Mouse (Mus musculus): ENCODE measurements around the gene Zfyve21. TPM values are rescaled to one million over a fixed set of nuclear protein-coding genes. Genes with fewer than 3 reads are reported as not detected.
A peak's percentile ranks its signal among the peaks of the same experiment; 100 is the strongest.

Gene Zfyve21
- polyA plus RNA-seq, 1 experiment from 2014 or later = 131 TPM

DNA sequence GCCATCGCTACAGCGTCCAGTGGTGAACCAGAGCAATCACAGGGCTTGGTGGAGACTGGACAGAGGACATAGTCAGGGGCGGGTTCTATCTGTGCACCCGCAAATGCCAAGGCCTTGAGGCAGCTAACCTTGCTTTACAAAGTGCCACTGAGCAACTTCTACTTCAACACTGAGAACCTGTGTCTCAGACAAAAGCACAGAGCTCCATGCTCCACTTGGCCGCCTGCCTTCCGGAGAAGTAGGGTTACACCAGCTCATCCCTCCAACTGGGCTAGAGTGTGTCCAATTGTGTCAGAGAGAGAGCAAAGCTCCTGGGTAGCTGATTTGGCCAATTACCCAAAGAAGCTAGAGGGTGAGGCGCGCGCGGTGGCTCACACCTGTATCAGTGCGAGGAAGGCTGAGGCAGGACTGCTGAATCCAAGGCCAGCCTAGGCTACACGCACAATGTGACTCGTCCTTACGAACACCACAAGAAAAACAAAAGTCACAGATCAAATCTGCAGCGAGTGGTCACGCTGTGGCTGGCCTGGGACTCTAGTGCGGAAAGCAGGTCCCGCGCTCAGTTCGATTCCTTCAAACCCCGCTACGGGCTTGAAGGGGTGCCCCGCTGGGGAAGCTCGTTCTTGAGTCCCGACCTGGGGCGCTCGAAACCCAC, 732 bp upstream of the Zfyve21 start:
- 4% methylated on average over 27 of the region's 27 CpGs for WGBS
- Histone ChIP-seq H3K4me2 (ENCODE audit: low read depth, low read length) (peak overlapping the region; percentile 81), H3K36me3 (ENCODE audit: control insufficient read depth, insufficient read depth, low read length) (no peaks in the 10 kb centered on the region; the same call in 1 of the 2 replicates), H3K4me1 (ENCODE audit: control insufficient read depth, insufficient read depth, low read length) (peaks cover 54% of the 10 kb centered on the region), H3K9me3 (replicated peaks; ENCODE audit: control insufficient read depth, low read length) (no peaks in the 10 kb centered on the region), H3K27me3 (ENCODE audit: control insufficient read depth, insufficient read depth, low read length) (no peaks in the 10 kb centered on the region), H3K9ac (ENCODE audit: low read length) (peak overlapping the region; percentile 69), H3K4me3 (replicated peaks; ENCODE audit: low read length) (peak overlapping the region; percentile 74), H3K27ac (ENCODE audit: low read length) (peak overlapping the region; percentile 41)
- ATAC-seq (ENCODE audit: insufficient read depth, low FRiP score) = no peak

DNA sequence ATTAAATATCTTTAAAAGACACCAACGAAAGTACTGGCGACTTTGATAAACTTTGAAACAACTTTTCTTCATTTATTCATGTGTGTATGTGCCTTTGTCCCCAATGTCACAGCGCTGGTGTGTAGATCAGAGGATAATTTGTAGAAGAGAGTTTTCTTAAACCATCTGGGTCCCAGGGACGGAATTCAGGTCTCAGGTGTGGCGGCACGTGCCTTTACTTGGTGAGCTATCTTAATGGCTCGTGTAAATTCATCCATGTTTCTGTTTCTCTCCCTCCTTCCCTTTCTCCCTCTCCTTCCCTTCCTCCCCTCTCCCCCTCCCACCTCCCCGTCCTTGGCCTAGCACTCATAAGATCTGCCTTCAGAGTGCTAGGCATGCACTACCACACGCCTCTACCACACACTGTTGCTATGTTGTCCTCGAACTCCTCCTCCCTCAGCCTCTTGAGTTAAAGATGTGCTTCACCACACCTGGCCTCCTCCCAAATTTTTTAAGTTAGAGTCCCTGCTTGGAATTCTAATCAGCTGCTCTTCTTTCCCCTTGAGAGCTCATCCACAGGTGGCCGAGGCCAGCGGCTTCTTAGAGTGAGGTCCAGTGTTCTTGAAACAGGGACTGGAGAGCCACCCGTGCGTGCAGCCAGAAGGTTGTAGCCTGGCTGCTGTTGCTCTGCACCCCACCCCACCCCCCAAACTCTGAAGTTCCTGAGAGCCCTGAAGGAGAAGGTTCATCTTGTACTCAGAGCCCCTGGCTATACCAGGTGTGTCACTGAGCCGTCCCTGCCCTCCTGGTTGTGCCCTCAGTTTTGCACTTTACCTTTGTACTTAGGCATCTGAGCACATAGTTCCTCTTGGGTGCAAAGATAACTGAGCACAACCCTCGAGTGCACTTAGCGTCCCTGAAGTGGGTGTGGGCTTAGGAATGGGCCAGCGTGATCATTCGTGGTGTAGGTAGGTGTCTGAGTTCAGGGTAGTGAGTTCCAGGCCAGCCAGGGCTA, 1.1 kb downstream of the Zfyve21 start:
- H3K9ac ChIP-seq (ENCODE audit: low read length) = peak overlapping the region; percentile 90
- H3K27ac ChIP-seq (ENCODE audit: low read length) = peak overlapping the region; percentile 96
- peaks cover 58% of the 10 kb centered on the region for H3K4me1 ChIP-seq (ENCODE audit: control insufficient read depth, insufficient read depth, low read length)
- WGBS = 23% methylated on average over 19 of the region's 19 CpGs
- no peak for ATAC-seq (ENCODE audit: insufficient read depth, low FRiP score)
- H3K4me2 ChIP-seq (ENCODE audit: low read depth, low read length) = peak overlapping the region; percentile 65
- H3K4me3 ChIP-seq (replicated peaks; ENCODE audit: low read length) = peak overlapping the region; percentile 86
- H3K9me3 ChIP-seq (replicated peaks; ENCODE audit: control insufficient read depth, low read length) = no peaks in the 10 kb centered on the region
- H3K36me3 ChIP-seq (ENCODE audit: control insufficient read depth, insufficient read depth, low read length) = no peaks in the 10 kb centered on the region
- no peaks in the 10 kb centered on the region for H3K27me3 ChIP-seq (ENCODE audit: control insufficient read depth, insufficient read depth, low read length)

DNA sequence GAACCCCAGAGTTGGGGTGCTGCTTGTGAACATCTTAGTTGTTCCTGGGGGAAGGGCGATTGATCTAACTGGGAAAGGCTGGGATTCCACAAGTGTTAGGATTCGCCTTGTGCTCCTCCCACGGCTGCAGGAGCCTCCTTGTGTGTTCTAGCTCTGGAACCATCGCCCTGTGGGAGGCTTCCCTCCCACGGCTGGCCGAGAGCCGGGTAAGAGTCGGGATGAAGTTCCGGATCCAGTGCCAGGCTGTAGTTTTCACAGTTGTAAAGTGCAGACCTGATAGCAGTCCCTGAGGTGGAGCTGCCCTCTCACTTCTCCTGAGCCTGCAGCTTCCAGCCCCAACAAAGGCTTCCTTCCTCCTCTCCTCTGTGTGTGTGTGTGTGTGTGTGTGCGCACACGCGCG, 2.6 kb downstream of the Zfyve21 start:
- no peak for ATAC-seq (ENCODE audit: insufficient read depth, low FRiP score)
- no peaks in the 10 kb centered on the region for H3K36me3 ChIP-seq (ENCODE audit: control insufficient read depth, insufficient read depth, low read length)
- H3K9me3 ChIP-seq (replicated peaks; ENCODE audit: control insufficient read depth, low read length) = no peaks in the 10 kb centered on the region
- peaks cover 56% of the 10 kb centered on the region for H3K4me1 ChIP-seq (ENCODE audit: control insufficient read depth, insufficient read depth, low read length)
- H3K4me3 ChIP-seq (replicated peaks; ENCODE audit: low read length) = peak overlapping the region; percentile 18
- peak overlapping the region; percentile 69 for H3K27ac ChIP-seq (ENCODE audit: low read length)
- H3K27me3 ChIP-seq (ENCODE audit: control insufficient read depth, insufficient read depth, low read length) = no peaks in the 10 kb centered on the region
- WGBS = 46% methylated on average over 13 of the region's 13 CpGs
- H3K9ac ChIP-seq (ENCODE audit: low read length) = peak overlapping the region; percentile 32
- H3K4me2 ChIP-seq (ENCODE audit: low read depth, low read length) = peak overlapping the region; percentile 65

DNA sequence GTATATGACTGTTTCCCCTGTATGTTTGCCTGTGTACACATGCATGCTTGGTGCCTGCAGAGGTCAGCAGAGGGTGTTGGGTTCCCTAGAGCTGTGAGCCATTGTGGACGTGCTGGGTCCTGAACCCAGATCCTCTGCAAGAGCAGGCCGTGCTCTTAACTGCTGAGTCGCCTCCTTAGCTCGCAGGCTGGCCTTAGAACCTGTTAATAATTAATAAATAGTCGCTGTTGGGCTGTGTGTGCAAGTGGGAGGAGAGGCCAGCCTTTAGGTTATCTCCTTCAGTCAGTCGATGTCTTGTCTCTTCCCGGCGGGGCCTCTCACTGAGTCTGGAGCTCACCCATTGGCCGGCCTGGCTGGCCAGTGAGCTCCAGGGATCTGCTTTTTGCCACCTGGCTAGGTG, 3.0 kb downstream of the Zfyve21 start:
- Histone ChIP-seq H3K9ac (ENCODE audit: low read length) (peak overlapping the region; percentile 32), H3K36me3 (ENCODE audit: control insufficient read depth, insufficient read depth, low read length) (no peaks in the 10 kb centered on the region), H3K4me1 (ENCODE audit: control insufficient read depth, insufficient read depth, low read length) (peaks cover 56% of the 10 kb centered on the region), H3K4me2 (ENCODE audit: low read depth, low read length) (peak overlapping the region; percentile 65), H3K27me3 (ENCODE audit: control insufficient read depth, insufficient read depth, low read length) (no peaks in the 10 kb centered on the region), H3K9me3 (replicated peaks; ENCODE audit: control insufficient read depth, low read length) (no peaks in the 10 kb centered on the region), H3K4me3 (replicated peaks; ENCODE audit: low read length) (no peak overlapping the region; the same call in 1 of the 2 replicates), H3K27ac (ENCODE audit: low read length) (peak overlapping the region; percentile 69)
- WGBS = 34% methylated on average over 9 of the region's 9 CpGs
- ATAC-seq (ENCODE audit: insufficient read depth, low FRiP score) = no peak

DNA sequence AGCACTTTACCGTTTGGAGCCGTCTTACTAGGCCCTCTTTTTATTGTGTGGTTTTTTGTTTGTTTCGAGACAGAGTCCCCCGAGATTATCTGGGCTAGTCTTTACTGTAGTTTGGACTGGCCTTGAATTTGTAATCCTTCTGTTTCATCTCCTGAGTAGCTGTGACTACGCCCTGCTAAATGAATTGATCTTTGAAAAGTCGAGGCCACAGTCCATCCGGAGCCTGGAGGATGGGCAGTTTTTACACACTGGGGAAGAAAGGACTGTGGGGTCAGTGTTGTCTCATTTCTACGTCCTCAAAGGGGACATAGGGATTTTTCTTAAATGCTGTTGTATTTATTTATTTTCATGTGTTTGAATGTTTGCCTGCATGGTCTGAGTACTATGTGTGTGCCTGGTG, 4.0 kb downstream of the Zfyve21 start:
- 69% methylated on average over 8 of the region's 8 CpGs for WGBS
- Histone ChIP-seq H3K27me3 (ENCODE audit: control insufficient read depth, insufficient read depth, low read length) (no peaks in the 10 kb centered on the region), H3K9me3 (replicated peaks; ENCODE audit: control insufficient read depth, low read length) (no peaks in the 10 kb centered on the region), H3K27ac (ENCODE audit: low read length) (no peak overlapping the region), H3K4me2 (ENCODE audit: low read depth, low read length) (no peak overlapping the region), H3K4me1 (ENCODE audit: control insufficient read depth, insufficient read depth, low read length) (peaks cover 50% of the 10 kb centered on the region), H3K4me3 (replicated peaks; ENCODE audit: low read length) (no peak overlapping the region), H3K36me3 (ENCODE audit: control insufficient read depth, insufficient read depth, low read length) (no peaks in the 10 kb centered on the region), H3K9ac (ENCODE audit: low read length) (no peak overlapping the region)
- no peak for ATAC-seq (ENCODE audit: insufficient read depth, low FRiP score)

DNA sequence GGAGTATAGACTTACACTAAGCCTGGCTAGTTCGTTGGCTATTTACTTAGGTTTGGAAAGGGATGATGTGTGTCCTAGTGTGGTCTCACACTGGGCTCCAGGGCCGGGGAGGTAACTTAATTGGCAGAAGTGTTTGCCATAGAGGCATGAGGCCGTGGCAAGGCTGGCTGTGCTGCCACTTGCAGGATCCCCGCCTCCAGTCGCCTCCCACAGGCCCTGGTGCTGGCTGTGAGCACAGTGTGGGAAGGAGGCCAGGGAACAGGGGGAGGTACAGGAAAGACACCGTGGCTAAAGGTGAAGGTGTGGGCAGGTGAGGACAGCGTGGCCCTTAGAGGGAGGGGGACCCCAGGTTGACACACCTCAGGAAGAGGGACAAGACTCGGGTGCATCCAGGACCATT, 6.0 kb downstream of the Zfyve21 start:
- no peak overlapping the region for H3K27ac ChIP-seq (ENCODE audit: low read length)
- peaks cover 46% of the 10 kb centered on the region for H3K4me1 ChIP-seq (ENCODE audit: control insufficient read depth, insufficient read depth, low read length)
- H3K9me3 ChIP-seq (replicated peaks; ENCODE audit: control insufficient read depth, low read length) = no peaks in the 10 kb centered on the region
- H3K9ac ChIP-seq (ENCODE audit: low read length) = no peak overlapping the region
- H3K27me3 ChIP-seq (ENCODE audit: control insufficient read depth, insufficient read depth, low read length) = no peaks in the 10 kb centered on the region
- H3K4me3 ChIP-seq (replicated peaks; ENCODE audit: low read length) = no peak overlapping the region
- 0 out of 2 replicates have a peak, but pooled peaks cover 7% of the 10 kb centered on the region for H3K36me3 ChIP-seq (ENCODE audit: control insufficient read depth, insufficient read depth, low read length)
- H3K4me2 ChIP-seq (ENCODE audit: low read depth, low read length) = no peak overlapping the region
- 62% methylated on average over 8 of the region's 8 CpGs for WGBS
- ATAC-seq (ENCODE audit: insufficient read depth, low FRiP score) = no peak

DNA sequence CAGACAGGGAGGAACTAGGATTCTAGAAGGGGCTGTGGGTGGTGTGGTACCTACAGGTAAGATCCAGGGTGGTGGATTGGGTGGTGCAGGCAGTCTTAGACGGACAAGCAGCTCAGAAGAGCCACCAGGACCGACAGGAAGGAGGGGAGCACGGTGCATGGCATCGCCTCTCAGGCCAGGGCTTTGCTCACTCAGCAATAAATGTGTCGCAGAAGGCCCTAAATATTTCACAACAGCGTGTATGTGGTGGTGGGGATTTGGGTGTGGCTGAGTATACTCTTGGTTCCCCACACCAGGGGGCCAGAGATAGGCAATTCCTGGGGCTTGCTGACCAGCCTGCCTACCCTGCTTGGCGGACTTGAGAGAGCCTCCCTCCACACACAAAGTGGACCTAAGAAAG, 6.7 kb downstream of the Zfyve21 start:
- no peak overlapping the region for H3K4me3 ChIP-seq (replicated peaks; ENCODE audit: low read length)
- 0 out of 2 replicates have a peak, but pooled peaks cover 13% of the 10 kb centered on the region for H3K36me3 ChIP-seq (ENCODE audit: control insufficient read depth, insufficient read depth, low read length)
- no peaks in the 10 kb centered on the region for H3K27me3 ChIP-seq (ENCODE audit: control insufficient read depth, insufficient read depth, low read length)
- ATAC-seq (ENCODE audit: insufficient read depth, low FRiP score) = no peak
- no peak overlapping the region for H3K9ac ChIP-seq (ENCODE audit: low read length)
- 80% methylated on average over 7 of the region's 7 CpGs for WGBS
- H3K27ac ChIP-seq (ENCODE audit: low read length) = no peak overlapping the region
- H3K4me2 ChIP-seq (ENCODE audit: low read depth, low read length) = no peak overlapping the region
- peaks cover 39% of the 10 kb centered on the region for H3K4me1 ChIP-seq (ENCODE audit: control insufficient read depth, insufficient read depth, low read length)
- H3K9me3 ChIP-seq (replicated peaks; ENCODE audit: control insufficient read depth, low read length) = no peaks in the 10 kb centered on the region

DNA sequence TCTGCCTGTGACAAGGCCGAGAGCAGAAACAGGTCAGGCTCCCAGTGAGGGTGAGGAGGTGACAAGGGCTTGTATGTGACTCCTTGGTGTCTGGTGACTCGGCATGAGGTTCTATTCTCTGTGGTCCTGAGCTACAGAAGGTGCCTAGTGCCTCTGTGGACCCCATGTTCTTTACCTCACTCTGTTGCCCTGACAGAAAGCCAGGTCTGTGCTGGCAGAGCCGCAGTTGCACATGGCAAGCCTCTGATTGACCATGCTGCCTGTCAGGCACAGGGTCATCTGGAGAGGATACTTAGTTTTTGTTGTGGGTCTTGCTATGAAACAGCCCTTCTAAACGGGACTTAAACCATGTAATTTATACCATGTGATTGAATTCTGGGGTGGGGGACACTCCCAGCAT, 8.0 kb downstream of the Zfyve21 start:
- Histone ChIP-seq H3K27ac (ENCODE audit: low read length) (no peak overlapping the region), H3K36me3 (ENCODE audit: control insufficient read depth, insufficient read depth, low read length) (0 out of 2 replicates have a peak, but pooled peaks cover 18% of the 10 kb centered on the region), H3K9me3 (replicated peaks; ENCODE audit: control insufficient read depth, low read length) (no peaks in the 10 kb centered on the region), H3K9ac (ENCODE audit: low read length) (no peak overlapping the region), H3K4me1 (ENCODE audit: control insufficient read depth, insufficient read depth, low read length) (peaks cover 26% of the 10 kb centered on the region), H3K4me2 (ENCODE audit: low read depth, low read length) (no peak overlapping the region), H3K4me3 (replicated peaks; ENCODE audit: low read length) (no peak overlapping the region), H3K27me3 (ENCODE audit: control insufficient read depth, insufficient read depth, low read length) (no peaks in the 10 kb centered on the region)
- ATAC-seq (ENCODE audit: insufficient read depth, low FRiP score) = no peak
- 67% methylated on average over 4 of the region's 4 CpGs for WGBS

DNA sequence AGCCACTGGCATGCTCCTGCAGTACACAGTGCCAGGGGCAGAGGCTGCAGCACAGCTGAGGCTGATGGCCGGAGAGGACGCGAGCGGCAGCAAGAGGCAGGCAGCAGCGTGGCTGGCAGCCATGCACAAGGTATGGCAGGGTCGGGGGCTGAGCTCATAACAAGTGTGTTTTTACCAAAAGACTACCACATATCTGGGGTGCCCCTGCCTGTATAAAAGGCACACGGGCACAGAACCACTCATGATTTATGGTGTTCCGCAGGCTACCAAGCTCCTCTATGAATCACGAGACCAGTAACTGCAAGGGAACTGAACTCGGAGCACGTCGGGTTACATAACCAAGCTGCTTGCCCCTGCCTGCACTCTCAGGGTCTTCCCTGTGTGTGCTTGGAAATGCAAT, 13.6 kb downstream of the Zfyve21 start:
- 88% methylated on average over 12 of the region's 12 CpGs for WGBS
- Histone ChIP-seq H3K36me3 (ENCODE audit: control insufficient read depth, insufficient read depth, low read length) (peaks cover 49% of the 10 kb centered on the region; the same call in 1 of the 2 replicates), H3K9ac (ENCODE audit: low read length) (no peak overlapping the region), H3K4me2 (ENCODE audit: low read depth, low read length) (no peak overlapping the region), H3K27ac (ENCODE audit: low read length) (no peak overlapping the region), H3K4me3 (replicated peaks; ENCODE audit: low read length) (no peak overlapping the region), H3K4me1 (ENCODE audit: control insufficient read depth, insufficient read depth, low read length) (no peaks in the 10 kb centered on the region), H3K27me3 (ENCODE audit: control insufficient read depth, insufficient read depth, low read length) (no peaks in the 10 kb centered on the region), H3K9me3 (replicated peaks; ENCODE audit: control insufficient read depth, low read length) (no peaks in the 10 kb centered on the region)
- no peak for ATAC-seq (ENCODE audit: insufficient read depth, low FRiP score)
